Mouse (Mus musculus) kidney, adult 2 months (tissue): Measurements from ENCODE around the gene Prtg.

Experiments
- CTCF ChIP-seq: fragments of 200-500 bp; conservative IDR thresholded peaks from 2 replicates; pipeline ENCODE4 v1.5.1; 2011; ENCODE audit warnings: low read depth, mild to moderate bottlenecking, control low read depth, low read length, moderate library complexity, mixed read lengths; ENCODE audit not compliant: insufficient read depth, insufficient read length
- POLR2A ChIP-seq: fragments of 200-500 bp; IDR thresholded peaks from one replicate; pipeline ENCODE4 v1.6.1; 2011; ENCODE audit warnings: low read depth, low read length, control low read depth

- no peak for TF ChIP-seq CTCF
- no peak for TF ChIP-seq POLR2A
These were observed 30.2 kb downstream of the Prtg start for GRCm38 (mm10) chr9:72836708-72837495.
